Mouse (Mus musculus): ENCODE data around the gene H2-D1.

DNA sequence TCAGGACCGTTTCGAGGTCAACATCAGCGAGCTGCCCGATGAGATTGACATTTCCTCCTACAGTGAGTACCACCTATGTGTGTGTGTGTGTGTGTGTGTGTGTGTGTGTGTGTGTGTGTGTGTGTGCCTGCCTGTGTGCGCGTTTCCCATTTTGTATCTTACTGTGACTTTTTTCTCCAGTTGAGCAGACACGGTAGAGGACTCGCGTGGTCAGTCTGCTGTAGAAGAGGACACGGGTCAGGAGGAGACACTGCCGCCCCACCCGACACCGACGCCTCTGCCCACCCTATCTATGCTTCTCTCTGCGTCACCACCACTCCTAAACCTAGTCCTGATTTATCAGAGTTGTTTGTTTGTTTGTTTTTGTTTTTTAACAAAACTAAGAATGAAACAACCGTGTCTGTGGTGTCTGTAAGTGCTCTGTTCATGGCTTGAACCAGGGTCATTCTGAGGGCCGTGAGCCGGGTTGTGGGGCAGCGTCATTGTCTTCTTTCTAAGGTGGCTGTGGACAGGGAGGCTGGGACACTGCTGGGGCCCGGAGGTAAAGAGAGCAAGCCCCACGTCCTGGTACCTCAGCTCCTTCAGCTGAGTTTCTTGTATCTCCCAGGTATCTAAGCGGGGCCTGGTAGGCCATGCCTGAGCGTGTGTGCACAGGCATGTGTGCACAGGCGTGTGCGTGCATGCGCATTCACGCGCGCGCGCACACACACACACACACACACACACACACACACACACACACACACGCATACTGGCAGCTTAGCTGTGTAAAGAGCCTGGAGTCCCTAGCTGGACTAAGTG is 9.0 kb upstream of the H2-D1 start:
- no peak for TF ChIP-seq CTCF (IDR thresholded peaks at IDR 0.05; ENCODE audit: low read depth)
- no peak for TF ChIP-seq EP300 (IDR thresholded peaks at IDR 0.05; ENCODE audit: low read depth)
